Mouse (Mus musculus) ES-E14 (cell line): ENCODE measurements around the gene Tom1.

Experiments
- ZC3H11A ChIP-seq: IDR thresholded peaks from 2 replicates; pipeline ENCODE4 v1.6.1; 2012; ENCODE audit warnings: low read depth, mild to moderate bottlenecking, inconsistent platforms, low read length, borderline replicate concordance
- ZNF384 ChIP-seq: IDR thresholded peaks from 2 replicates; pipeline ENCODE4 v1.6.1; 2012; ENCODE audit warnings: low read depth, low read length, inconsistent platforms

DNA sequence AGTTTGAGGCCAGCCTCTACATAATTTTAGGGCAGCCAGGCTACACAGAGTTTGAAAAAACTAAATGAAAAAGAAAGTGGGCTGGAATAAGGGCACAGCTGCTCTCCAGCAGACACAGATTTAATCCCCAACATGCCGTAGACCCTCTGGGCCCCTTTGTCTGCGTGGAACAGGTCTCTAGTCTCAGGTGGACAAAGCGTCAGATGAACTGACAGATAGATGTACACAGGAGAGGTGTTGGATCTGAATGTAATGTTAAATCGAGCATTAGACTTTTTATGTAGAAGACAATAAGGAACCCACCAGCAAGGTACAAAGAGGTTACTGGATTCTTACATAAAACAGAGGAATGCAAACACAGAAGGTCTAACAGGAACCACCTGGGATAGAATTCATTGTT, 7.7 kb upstream of the Tom1 start:
- TF ChIP-seq ZNF384 (no peak), ZC3H11A (no peak)
